Mouse (Mus musculus) forebrain, embryonic 12.5 days (tissue): Measurements from ENCODE around the gene Acsm1. TPM values are rescaled to one million over a fixed set of nuclear protein-coding genes. Genes with fewer than 3 reads are reported as not detected.

Experiments used
- ATAC-seq: fragments of 200-750 bp; cut with Nextera tagmentation; 2 replicates; pipeline ENCODE4 v1.8.0; 2017; ENCODE audit warnings: moderate TSS enrichment; ENCODE audit not compliant: low FRiP score
- H3K27ac ChIP-seq: fragments of 300-500 bp; sonication (generic); 2 replicates; pipeline ENCODE4 v1.5.1; 2016; ENCODE audit warnings: mild to moderate bottlenecking
- H3K27me3 ChIP-seq: fragments of 300-500 bp; sonication (generic); 2 replicates; pipeline ENCODE4 v1.6.1; 2016; ENCODE audit warnings: mild to moderate bottlenecking
- H3K36me3 ChIP-seq: fragments of 300-500 bp; sonication (generic); replicated peaks from 2 replicates; pipeline ENCODE4 v1.6.1; 2016; ENCODE audit warnings: mild to moderate bottlenecking
- H3K4me1 ChIP-seq: fragments of 300-500 bp; sonication (generic); 2 replicates; pipeline ENCODE4 v1.6.1; 2016
- H3K4me2 ChIP-seq: fragments of 300-500 bp; sonication (generic); 2 replicates; pipeline ENCODE4 v1.6.1; 2016; ENCODE audit warnings: mild to moderate bottlenecking, moderate library complexity
- H3K4me3 ChIP-seq: fragments of 300-500 bp; sonication (generic); replicated peaks from 2 replicates; pipeline ENCODE4 v1.5.1; 2016; ENCODE audit warnings: mild to moderate bottlenecking
- H3K9ac ChIP-seq: fragments of 300-500 bp; sonication (generic); 2 replicates; pipeline ENCODE4 v1.6.1; 2016; ENCODE audit warnings: mild to moderate bottlenecking
- H3K9me3 ChIP-seq: fragments of 300-500 bp; sonication (generic); 2 replicates; pipeline ENCODE4 v1.6.1; 2016
- WGBS: fragments of 180-500 bp; shearing (Covaris S2); methylation state at CpG from one replicate; pipeline ENCODE4 v1.1.7; 2016; 5-methylcytosine and 5-hydroxymethylcytosine counted together
- polyA plus RNA-seq: library from polyadenylated mRNA; unstranded; fragments of >200 nt; fragmentation: Nextera tagmentation; extraction: Ambion mirVana; gene quantifications from 2 replicates; pipeline ENCODE4 v1.2.1, GENCODE M21; 2016

Gene Acsm1
- polyA plus RNA-seq, 1 experiment from 2014 or later: not detected

GRCm38 (mm10) chr7:119607796-119608515 lies 1.1 kb downstream of the Acsm1 start:
- H3K27me3 ChIP-seq: no peaks in the 10 kb centered on the region
- no peaks in the 10 kb centered on the region for H3K4me1 ChIP-seq
- no peak overlapping the region for H3K4me3 ChIP-seq
- H3K27ac ChIP-seq: no peak overlapping the region
- no peak overlapping the region for H3K9ac ChIP-seq
- ATAC-seq: no peak
- H3K9me3 ChIP-seq: no peaks in the 10 kb centered on the region
- H3K36me3 ChIP-seq: no peaks in the 10 kb centered on the region
- H3K4me2 ChIP-seq: no peak overlapping the region
- 83% methylated on average over 9 of the region's 9 CpGs for WGBS

GRCm38 (mm10) chr7:119616531-119616930 lies 9.7 kb downstream of the Acsm1 start:
- no peak for ATAC-seq
- Histone ChIP-seq H3K36me3 (no peaks in the 10 kb centered on the region), H3K27me3 (no peaks in the 10 kb centered on the region), H3K4me1 (no peaks in the 10 kb centered on the region), H3K4me3 (no peak overlapping the region), H3K4me2 (no peak overlapping the region), H3K9ac (no peak overlapping the region), H3K9me3 (no peaks in the 10 kb centered on the region), H3K27ac (no peak overlapping the region)
- 74% methylated on average over 1 of the region's 1 CpGs for WGBS

- Histone ChIP-seq H3K27ac (no peak overlapping the region), H3K4me2 (no peak overlapping the region), H3K9ac (no peak overlapping the region), H3K4me3 (no peak overlapping the region), H3K9me3 (no peaks in the 10 kb centered on the region), H3K36me3 (no peaks in the 10 kb centered on the region), H3K27me3 (no peaks in the 10 kb centered on the region), H3K4me1 (no peaks in the 10 kb centered on the region)
- 87% methylated on average over 6 of the region's 6 CpGs for WGBS
- no peak for ATAC-seq
Observed at GRCm38 (mm10) chr7:119617593-119617992, 10.8 kb downstream of the Acsm1 start.

GRCm38 (mm10) chr7:119618209-119618935 lies 11.5 kb downstream of the Acsm1 start:
- Histone ChIP-seq H3K4me3 (no peak overlapping the region), H3K4me1 (no peaks in the 10 kb centered on the region), H3K9ac (no peak overlapping the region), H3K27ac (no peak overlapping the region), H3K27me3 (no peaks in the 10 kb centered on the region), H3K9me3 (no peaks in the 10 kb centered on the region), H3K4me2 (no peak overlapping the region), H3K36me3 (no peaks in the 10 kb centered on the region)
- ATAC-seq: no peak
- 72% methylated on average over 4 of the region's 4 CpGs for WGBS

GRCm38 (mm10) chr7:119620157-119620556 lies 13.3 kb downstream of the Acsm1 start:
- no peak overlapping the region for H3K4me3 ChIP-seq
- H3K4me1 ChIP-seq: no peaks in the 10 kb centered on the region
- no peak overlapping the region for H3K9ac ChIP-seq
- H3K4me2 ChIP-seq: no peak overlapping the region
- H3K27me3 ChIP-seq: no peaks in the 10 kb centered on the region
- ATAC-seq: no peak
- no peak overlapping the region for H3K27ac ChIP-seq
- no peaks in the 10 kb centered on the region for H3K36me3 ChIP-seq
- no peaks in the 10 kb centered on the region for H3K9me3 ChIP-seq

GRCm38 (mm10) chr7:119638773-119639172 lies 31.9 kb downstream of the Acsm1 start:
- H3K9me3 ChIP-seq: no peaks in the 10 kb centered on the region
- H3K36me3 ChIP-seq: no peaks in the 10 kb centered on the region
- no peak overlapping the region for H3K4me3 ChIP-seq
- no peak overlapping the region for H3K27ac ChIP-seq
- ATAC-seq: no peak
- H3K4me2 ChIP-seq: no peak overlapping the region
- H3K9ac ChIP-seq: no peak overlapping the region
- no peaks in the 10 kb centered on the region for H3K4me1 ChIP-seq
- no peaks in the 10 kb centered on the region for H3K27me3 ChIP-seq

GRCm38 (mm10) chr7:119642307-119642706 lies 35.5 kb downstream of the Acsm1 start:
- Histone ChIP-seq H3K4me3 (no peak overlapping the region), H3K27ac (no peak overlapping the region), H3K27me3 (no peaks in the 10 kb centered on the region), H3K4me1 (no peaks in the 10 kb centered on the region), H3K9ac (no peak overlapping the region), H3K9me3 (no peaks in the 10 kb centered on the region), H3K4me2 (no peak overlapping the region), H3K36me3 (no peaks in the 10 kb centered on the region)
- WGBS: 80% methylated on average over 5 of the region's 5 CpGs
- ATAC-seq: no peak

GRCm38 (mm10) chr7:119667893-119668292 lies 61.1 kb downstream of the Acsm1 start:
- ATAC-seq: no peak
- H3K9me3 ChIP-seq: no peaks in the 10 kb centered on the region

GRCm38 (mm10) chr7:119670395-119670794 lies 63.6 kb downstream of the Acsm1 start:
- no peaks in the 10 kb centered on the region for H3K4me1 ChIP-seq
- no peaks in the 10 kb centered on the region for H3K27me3 ChIP-seq
- H3K36me3 ChIP-seq: no peaks in the 10 kb centered on the region
- no peak overlapping the region for H3K4me2 ChIP-seq
- H3K9me3 ChIP-seq: no peaks in the 10 kb centered on the region
- no peak for ATAC-seq
- H3K4me3 ChIP-seq: no peak overlapping the region
- 76% methylated on average over 5 of the region's 5 CpGs for WGBS
- no peak overlapping the region for H3K27ac ChIP-seq
- no peak overlapping the region for H3K9ac ChIP-seq

More at GRCm38 (mm10) chr7:119667893-119668292, 61.1 kb downstream of the Acsm1 start:
- no peak overlapping the region for H3K9ac ChIP-seq
- H3K36me3 ChIP-seq: no peaks in the 10 kb centered on the region
- H3K27me3 ChIP-seq: no peaks in the 10 kb centered on the region
- H3K4me3 ChIP-seq: no peak overlapping the region
- H3K27ac ChIP-seq: no peak overlapping the region
- no peak overlapping the region for H3K4me2 ChIP-seq
- no peaks in the 10 kb centered on the region for H3K4me1 ChIP-seq
- WGBS: 97% methylated on average over 3 of the region's 3 CpGs

GRCm38 (mm10) chr7:119670925-119671324 lies 64.1 kb downstream of the Acsm1 start:
- Histone ChIP-seq H3K27me3 (no peaks in the 10 kb centered on the region), H3K36me3 (no peaks in the 10 kb centered on the region), H3K4me3 (no peak overlapping the region), H3K27ac (no peak overlapping the region), H3K4me2 (no peak overlapping the region), H3K4me1 (no peaks in the 10 kb centered on the region), H3K9me3 (no peaks in the 10 kb centered on the region), H3K9ac (no peak overlapping the region)
- 49% methylated on average over 6 of the region's 6 CpGs for WGBS
- no peak for ATAC-seq

- no peaks in the 10 kb centered on the region for H3K4me1 ChIP-seq
- H3K36me3 ChIP-seq: no peaks in the 10 kb centered on the region
- H3K9ac ChIP-seq: no peak overlapping the region
- ATAC-seq: peak; percentile 41; the same call in 1 of the 2 replicates
- no peak overlapping the region for H3K4me3 ChIP-seq
- H3K4me2 ChIP-seq: no peak overlapping the region
- 20% methylated on average over 6 of the region's 6 CpGs for WGBS
- no peaks in the 10 kb centered on the region for H3K27me3 ChIP-seq
- no peaks in the 10 kb centered on the region for H3K9me3 ChIP-seq
- no peak overlapping the region for H3K27ac ChIP-seq
Observed at GRCm38 (mm10) chr7:119673465-119673864, 66.6 kb downstream of the Acsm1 start.

- Histone ChIP-seq H3K4me1 (no peaks in the 10 kb centered on the region), H3K4me2 (no peak overlapping the region), H3K9me3 (no peaks in the 10 kb centered on the region), H3K36me3 (no peaks in the 10 kb centered on the region), H3K27ac (no peak overlapping the region), H3K27me3 (no peaks in the 10 kb centered on the region), H3K9ac (no peak overlapping the region), H3K4me3 (no peak overlapping the region)
- 73% methylated on average over 8 of the region's 8 CpGs for WGBS
- no peak for ATAC-seq
Observed at GRCm38 (mm10) chr7:119680107-119680506, 73.3 kb downstream of the Acsm1 start.

GRCm38 (mm10) chr7:119682699-119683098 lies 75.9 kb downstream of the Acsm1 start:
- H3K4me2 ChIP-seq: no peak overlapping the region
- H3K27ac ChIP-seq: no peak overlapping the region
- H3K36me3 ChIP-seq: no peaks in the 10 kb centered on the region
- H3K9me3 ChIP-seq: no peaks in the 10 kb centered on the region
- ATAC-seq: no peak
- H3K4me3 ChIP-seq: no peak overlapping the region
- no peaks in the 10 kb centered on the region for H3K27me3 ChIP-seq
- H3K4me1 ChIP-seq: no peaks in the 10 kb centered on the region
- WGBS: 72% methylated on average over 4 of the region's 4 CpGs
- no peak overlapping the region for H3K9ac ChIP-seq
